Mouse (Mus musculus) frontal cortex, adult 2 months (tissue): ENCODE measurements around the gene Ankrd35. TPM values are rescaled to one million over a fixed set of nuclear protein-coding genes. Genes with fewer than 3 reads are reported as not detected.
A peak's percentile ranks its signal among the peaks of the same experiment; 100 is the strongest.
"Not testable (repeated sequence)": the region's sequence is repeated elsewhere in the genome, so short reads cannot be mapped to it uniquely, and the experiment has no call there.

Experiments
- DNase-seq, 2 experiments: peaks; one replicate each; pipeline ENCODE4 v3.0.0; 2022; ENCODE audit warnings: low spot score in 1 of 2; ENCODE audit errors: extremely low spot score in 1 of 2
- polyA plus RNA-seq: library from polyadenylated mRNA; depleted of rRNA; stranded (reverse); fragments of >200 nt; gene quantifications from 2 replicates; pipeline ENCODE4 v1.2.3, GENCODE M21; 2012

Ankrd35 gene
- polyA plus RNA-seq, 1 experiment = 9.8 TPM

- no peak for DNase-seq
Measured at GRCm38 (mm10) chr3:96700376-96700775, 30.4 kb downstream of the Ankrd35 start.

- no peak for DNase-seq
Measured at GRCm38 (mm10) chr3:96701003-96701402, 31.1 kb downstream of the Ankrd35 start.

- no peak for DNase-seq
Measured at GRCm38 (mm10) chr3:96704778-96705177, 34.8 kb downstream of the Ankrd35 start.

- no peak for DNase-seq
Measured at GRCm38 (mm10) chr3:96706217-96706616, 36.3 kb downstream of the Ankrd35 start.

- no peak for DNase-seq
Measured at GRCm38 (mm10) chr3:96706984-96707383, 37.1 kb downstream of the Ankrd35 start.

- DNase-seq = peak in 1 of 2 experiments; percentile 88
Measured at GRCm38 (mm10) chr3:96707903-96708683, 38.2 kb downstream of the Ankrd35 start, which contains the start of gene Nudt17. Gene Nudt17, minus strand, starts transcription at chr3:96708562.

GRCm38 (mm10) chr3:96708684-96709064 lies 38.7 kb downstream of the Ankrd35 start:
- no peak for DNase-seq

GRCm38 (mm10) chr3:96714286-96714685 lies 44.4 kb downstream of the Ankrd35 start:
- DNase-seq = no peak

- no peak for DNase-seq
Measured at GRCm38 (mm10) chr3:96715854-96716253, 45.9 kb downstream of the Ankrd35 start.

- peak in 1 of 2 experiments; percentile 65 for DNase-seq
Measured at GRCm38 (mm10) chr3:96719173-96719572, 49.2 kb downstream of the Ankrd35 start.

- DNase-seq = peak; percentile 90 to 95
Measured at GRCm38 (mm10) chr3:96727343-96727827, 57.5 kb downstream of the Ankrd35 start, which contains the start of the genes Polr3c and Rnf115. Gene Polr3c, minus strand, starts transcription at chr3:96727628. Gene Rnf115, plus strand, starts transcription at chr3:96727664.

- peak in 1 of 2 experiments; percentile 36 for DNase-seq
Measured at GRCm38 (mm10) chr3:96727828-96728633, 58.1 kb downstream of the Ankrd35 start.

- peak in 1 of 2 experiments; percentile 23 for DNase-seq
Measured at GRCm38 (mm10) chr3:96728634-96729402, 58.9 kb downstream of the Ankrd35 start.

GRCm38 (mm10) chr3:96729403-96729784 lies 59.5 kb downstream of the Ankrd35 start:
- DNase-seq = no peak

- DNase-seq = no peak
Measured at GRCm38 (mm10) chr3:96730785-96731184, 60.9 kb downstream of the Ankrd35 start.

GRCm38 (mm10) chr3:96733984-96734383 lies 64.1 kb downstream of the Ankrd35 start:
- no peak for DNase-seq

- DNase-seq = peak in 1 of 2 experiments; percentile 13
Measured at GRCm38 (mm10) chr3:96735200-96735599, 65.3 kb downstream of the Ankrd35 start.

GRCm38 (mm10) chr3:96737013-96737740 lies 67.2 kb downstream of the Ankrd35 start:
- DNase-seq = no peak

GRCm38 (mm10) chr3:96737995-96738394 lies 68.1 kb downstream of the Ankrd35 start:
- DNase-seq = no peak

- not testable (repeated sequence) for DNase-seq
Measured at GRCm38 (mm10) chr3:96740279-96740678, 70.3 kb downstream of the Ankrd35 start.
